Mouse (Mus musculus) monocyte, adult 5-6 weeks (primary cell): ENCODE results near the gene Abi3. TPM values are rescaled to one million over a fixed set of nuclear protein-coding genes. Genes with fewer than 3 reads are reported as not detected.

Source experiments
- ATAC-seq: fragments of 153-309, 156-312 bp; replicated peaks from 2 replicates; pipeline ENCODE4 v1.8.0; 2017; ENCODE audit warnings: mild to moderate bottlenecking; ENCODE audit not compliant: low TSS enrichment, insufficient number of reproducible peaks, severe bottlenecking, poor library complexity, low FRiP score
- total RNA-seq: library from RNA; stranded (forward); fragments of 200-1000, 200-491, 200-594 nt; gene quantifications from 3 replicates; pipeline ENCODE4 v1.2.3, GENCODE M21; 2017

Abi3 gene
- total RNA-seq, 1 experiment from 2014 or later = 201 TPM

GRCm38 (mm10) chr11:95841498-95841830 is 812 bp downstream of the Abi3 start:
- no peak for ATAC-seq

GRCm38 (mm10) chr11:95840694-95841497 is 1.4 kb downstream of the Abi3 start:
- no peak for ATAC-seq

GRCm38 (mm10) chr11:95838999-95839868 is 3.0 kb downstream of the Abi3 start:
- no peak for ATAC-seq

- no peak for ATAC-seq
Measured at GRCm38 (mm10) chr11:95838598-95838997, 3.7 kb downstream of the Abi3 start.

- ATAC-seq = no peak
Measured at GRCm38 (mm10) chr11:95837059-95837458, 5.2 kb downstream of the Abi3 start, which contains the start of gene Gngt2. Gene Gngt2, plus strand, starts transcription at chr11:95837216.

- ATAC-seq = no peak
Measured at GRCm38 (mm10) chr11:95836433-95836832, 5.8 kb downstream of the Abi3 start.

- ATAC-seq = no peak
Measured at GRCm38 (mm10) chr11:95835832-95836231, 6.4 kb downstream of the Abi3 start.

GRCm38 (mm10) chr11:95834742-95835710 is 7.2 kb downstream of the Abi3 start:
- ATAC-seq = peak; percentile 54

- ATAC-seq = peak; percentile 54
Measured at GRCm38 (mm10) chr11:95834143-95834667, 8.1 kb downstream of the Abi3 start.

GRCm38 (mm10) chr11:95833631-95834142 is 8.6 kb downstream of the Abi3 start:
- no peak for ATAC-seq

GRCm38 (mm10) chr11:95833006-95833570 is 9.2 kb downstream of the Abi3 start:
- no peak for ATAC-seq

- no peak for ATAC-seq
Measured at GRCm38 (mm10) chr11:95832129-95833005, 9.9 kb downstream of the Abi3 start.

GRCm38 (mm10) chr11:95831641-95832040 is 10.6 kb downstream of the Abi3 start:
- ATAC-seq = no peak

- no peak for ATAC-seq
Measured at GRCm38 (mm10) chr11:95831276-95831619, 11.0 kb downstream of the Abi3 start.

GRCm38 (mm10) chr11:95830411-95831275 is 11.6 kb downstream of the Abi3 start:
- no peak for ATAC-seq

GRCm38 (mm10) chr11:95829526-95830050 is 12.7 kb downstream of the Abi3 start:
- ATAC-seq = no peak
